Mouse (Mus musculus): ENCODE measurements around the gene Ralgapb. TPM values are rescaled to one million over a fixed set of nuclear protein-coding genes. Genes with fewer than 3 reads are reported as not detected.
A peak's percentile ranks its signal among the peaks of the same experiment; 100 is the strongest.

Gene Ralgapb
- polyA plus RNA-seq (2012; rRNA removed): 44.2 and 44.4 TPM in 2 replicates

DNA sequence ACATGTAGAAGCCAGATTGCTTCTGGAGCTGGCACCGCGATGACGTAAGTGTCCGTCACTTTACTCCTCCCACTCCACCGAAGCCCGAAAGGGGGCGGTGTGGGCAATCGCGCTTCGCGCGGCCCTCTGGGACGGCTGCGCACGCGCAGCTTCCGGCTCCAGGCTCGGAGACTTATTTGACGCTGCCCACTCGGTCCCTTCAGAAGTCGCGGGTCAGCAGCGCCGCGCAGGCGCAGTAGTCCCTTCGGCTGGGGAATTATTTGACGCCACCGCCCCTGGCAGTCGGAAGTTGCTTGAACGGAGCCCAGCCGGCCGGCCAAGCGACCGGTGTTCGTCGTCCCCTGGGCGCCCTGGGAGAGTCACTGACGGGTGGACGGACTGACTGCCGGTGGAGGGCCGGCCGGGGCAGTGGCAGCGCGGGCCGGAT lies at the start of gene Ralgapb:
Gene Ralgapb (plus strand): TSS at position 254 of the 427 bp plus-strand sequence.
- peak; percentile 96 to 100 for DNase-seq (ENCODE audit: extremely low spot score in 1 of 2, low spot score in 1 of 2)

DNA sequence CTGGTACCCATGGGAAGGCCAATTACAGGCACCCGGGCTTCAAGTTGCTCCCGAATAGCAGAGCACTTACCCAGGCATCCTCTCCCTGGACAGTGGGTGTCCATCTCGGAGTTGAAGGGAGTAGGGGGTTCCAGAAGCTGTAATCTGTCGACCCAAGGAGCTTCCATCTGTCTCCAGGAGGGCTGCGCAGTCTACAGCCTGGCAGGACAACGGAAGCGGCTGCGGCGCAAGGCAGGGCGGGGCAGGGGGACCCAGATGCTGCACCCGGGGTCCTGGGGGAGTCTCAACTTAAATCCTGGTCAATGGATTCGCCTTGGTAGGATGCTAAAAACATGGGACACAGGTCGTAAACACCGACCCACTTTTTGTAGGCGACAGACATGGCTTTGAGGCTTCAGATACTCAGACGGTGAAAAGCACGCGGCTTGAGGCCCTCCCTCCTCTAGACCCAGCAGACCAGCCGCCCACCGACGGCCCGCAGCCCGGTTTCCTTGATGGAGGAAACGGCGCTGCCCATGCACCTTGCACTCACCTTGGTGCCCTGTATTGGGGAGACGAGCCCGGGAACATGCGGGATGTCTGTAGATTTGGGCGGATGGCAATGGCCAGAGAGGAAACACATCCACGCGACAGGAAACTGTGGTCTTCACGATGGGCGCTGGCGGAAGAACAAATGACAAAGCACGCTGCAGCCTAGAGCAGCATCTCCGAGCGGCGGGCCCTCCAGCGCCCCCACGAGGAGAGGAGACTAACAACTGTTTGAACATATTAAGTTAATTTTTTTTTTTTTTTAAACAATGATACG lies 48.6 kb upstream of the Ralgapb start:
- DNase-seq (ENCODE audit: extremely low spot score in 1 of 2, low spot score in 1 of 2): peak; percentile 76 to 86

DNA sequence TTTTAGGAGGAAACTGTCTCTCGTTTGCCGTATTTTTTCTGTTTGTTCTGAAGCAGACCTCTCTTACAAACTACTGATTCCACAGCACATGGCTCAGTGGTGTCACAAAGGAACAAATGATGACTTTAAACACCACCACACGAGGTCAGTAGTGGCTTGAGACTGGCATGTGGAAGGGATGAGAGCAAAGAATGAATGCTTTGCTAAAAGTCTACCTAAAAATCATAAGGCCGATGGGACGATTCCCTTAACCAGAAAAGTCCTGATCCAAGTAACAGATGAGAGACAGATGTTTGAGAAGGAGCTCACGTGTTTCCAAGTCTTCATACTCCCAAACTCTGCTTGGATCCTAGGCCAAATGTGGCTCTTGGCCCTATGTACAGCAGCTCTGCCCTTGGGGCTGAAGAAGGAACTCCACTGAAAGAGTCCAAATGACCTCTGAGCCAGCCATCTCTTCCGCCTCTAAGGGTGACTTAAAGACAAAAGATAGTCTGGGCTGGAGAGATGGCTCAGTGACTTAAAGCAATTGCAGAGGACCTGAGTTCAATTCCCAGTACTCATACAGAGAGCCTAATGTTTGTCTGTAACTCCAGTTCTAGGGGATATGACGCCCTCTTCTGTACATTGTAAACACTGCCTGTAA lies 47.8 kb upstream of the Ralgapb start:
- peak in 1 of 2 experiments; percentile 35 for DNase-seq (ENCODE audit: extremely low spot score in 1 of 2, low spot score in 1 of 2)

DNA sequence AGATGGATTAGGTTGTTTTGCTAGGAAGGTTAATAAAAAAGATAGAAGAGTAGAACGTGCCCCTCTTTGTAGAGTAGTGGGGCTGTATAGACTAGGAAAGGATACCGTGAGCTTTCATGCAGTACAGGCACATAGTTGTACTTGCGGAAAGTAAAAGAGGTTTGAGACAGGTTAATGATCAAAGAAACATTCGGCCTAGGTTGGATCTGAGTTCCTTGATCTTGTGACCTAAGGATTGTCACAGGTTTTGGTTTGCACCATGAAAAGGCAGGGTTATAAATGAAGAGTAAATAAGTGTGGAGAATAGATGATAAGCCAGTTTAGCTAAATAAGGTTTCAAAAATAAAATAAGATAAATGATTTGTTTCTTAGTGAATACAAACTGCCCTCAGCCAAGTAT lies 45.5 kb upstream of the Ralgapb start:
- no peak for DNase-seq (ENCODE audit: extremely low spot score in 1 of 2, low spot score in 1 of 2)

DNA sequence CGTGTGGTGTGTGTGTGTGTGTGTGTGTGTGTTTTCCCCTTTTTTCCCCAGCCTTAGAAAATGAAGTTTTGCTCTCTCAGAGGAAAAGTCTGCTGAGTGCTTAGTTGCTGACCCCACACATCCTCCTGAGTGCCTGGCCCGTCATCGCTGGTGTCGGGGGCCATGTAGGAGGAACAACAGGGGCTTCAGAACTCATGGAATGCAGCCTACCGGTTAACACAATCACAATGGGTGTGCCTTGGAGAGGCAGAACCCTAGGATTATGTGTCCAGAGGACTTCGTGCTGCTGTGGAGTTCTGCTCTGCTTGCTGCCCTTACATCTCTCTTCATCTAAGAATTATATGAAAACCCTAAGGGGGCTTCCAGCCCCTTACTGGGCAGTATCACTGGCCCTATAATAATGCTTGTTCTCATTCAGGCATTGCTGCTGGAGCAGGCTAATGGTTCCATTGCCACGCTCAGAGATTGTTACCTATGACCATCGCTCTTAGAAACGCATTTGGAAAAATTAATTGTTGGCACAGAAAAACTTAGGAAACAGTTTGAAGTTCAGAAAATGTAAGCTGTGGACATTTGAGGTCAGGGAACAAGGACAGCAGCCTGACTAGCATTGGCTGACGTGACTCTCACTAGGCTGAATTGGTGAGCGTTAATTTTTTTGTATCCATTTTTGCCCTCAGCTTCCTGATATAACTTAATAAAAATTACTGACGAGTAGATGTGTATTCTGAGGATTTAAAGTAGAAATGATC lies 44.4 kb upstream of the Ralgapb start:
- no peak for DNase-seq (ENCODE audit: extremely low spot score in 1 of 2, low spot score in 1 of 2)

DNA sequence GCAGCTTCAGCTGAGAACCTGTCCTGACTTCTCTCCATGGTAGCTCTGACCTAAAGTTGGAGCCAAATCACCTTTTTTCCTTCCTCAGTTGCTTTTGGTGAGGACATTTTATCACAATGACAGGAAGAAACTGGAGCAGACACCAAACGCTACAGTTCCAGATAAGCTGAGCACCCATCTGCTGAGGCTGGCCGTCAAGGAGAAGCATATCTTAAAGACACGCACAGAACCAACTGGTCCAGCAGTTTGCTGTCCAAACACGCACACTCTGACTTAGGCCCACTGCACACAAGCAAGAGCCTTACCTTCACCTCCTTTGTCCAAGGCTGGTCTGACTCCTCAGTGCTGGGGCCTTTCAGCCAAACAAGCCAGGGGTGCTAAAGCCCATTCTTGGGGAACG lies 42.0 kb upstream of the Ralgapb start:
- DNase-seq (ENCODE audit: extremely low spot score in 1 of 2, low spot score in 1 of 2): no peak

DNA sequence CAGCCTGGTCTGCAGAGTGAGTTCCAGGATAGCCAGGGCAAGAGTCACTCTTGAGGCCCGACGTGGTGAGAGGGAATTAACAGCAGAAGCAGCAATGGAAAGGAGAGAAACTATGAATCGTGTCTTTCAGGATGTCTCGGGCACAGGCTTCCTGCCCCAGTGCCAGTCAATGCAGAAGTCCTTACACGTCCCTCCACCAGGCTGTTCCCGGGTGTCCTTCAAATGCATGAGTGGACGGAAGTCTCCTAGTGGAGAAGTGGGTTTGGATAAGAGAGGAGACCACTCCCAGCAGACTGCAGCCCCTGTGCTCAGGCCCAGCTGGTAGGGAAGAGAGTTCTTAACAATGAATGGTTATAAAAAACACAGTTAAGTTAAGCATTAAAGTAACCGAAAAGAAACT lies 41.3 kb upstream of the Ralgapb start:
- DNase-seq (ENCODE audit: extremely low spot score in 1 of 2, low spot score in 1 of 2): no peak

DNA sequence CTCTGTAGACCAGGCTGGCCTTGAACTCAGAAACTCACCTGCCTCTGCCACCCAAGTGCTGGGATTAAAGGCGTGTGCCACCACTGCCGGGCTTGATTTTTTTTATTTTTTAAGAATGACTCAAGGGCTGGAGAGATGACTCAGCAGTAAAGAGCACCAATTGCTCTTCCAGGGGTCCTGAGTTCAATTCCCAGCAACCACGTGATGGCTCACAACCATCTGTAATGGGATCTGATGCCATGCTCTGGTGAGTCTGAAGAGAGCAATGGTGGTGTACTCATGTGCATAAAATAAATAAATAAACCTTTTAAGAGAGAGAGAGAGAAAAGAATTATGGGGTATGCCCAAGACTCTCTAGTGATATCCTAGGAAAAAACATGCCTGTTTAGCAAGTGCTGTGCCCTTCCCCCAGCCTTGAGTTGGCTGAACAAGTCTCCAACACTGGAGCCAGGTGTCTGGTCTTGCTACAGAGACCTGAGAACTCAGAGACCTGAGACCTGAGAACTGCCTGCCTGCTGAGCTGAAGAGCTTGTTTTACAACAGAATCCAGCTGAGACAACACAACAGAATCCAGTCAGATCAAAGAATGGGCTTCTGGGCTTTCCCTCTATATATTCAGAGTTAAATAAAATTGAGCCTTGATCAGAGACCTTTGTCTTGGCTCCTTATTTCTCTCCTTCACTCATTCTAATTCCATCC lies 40.0 kb upstream of the Ralgapb start:
- DNase-seq (ENCODE audit: extremely low spot score in 1 of 2, low spot score in 1 of 2): no peak

DNA sequence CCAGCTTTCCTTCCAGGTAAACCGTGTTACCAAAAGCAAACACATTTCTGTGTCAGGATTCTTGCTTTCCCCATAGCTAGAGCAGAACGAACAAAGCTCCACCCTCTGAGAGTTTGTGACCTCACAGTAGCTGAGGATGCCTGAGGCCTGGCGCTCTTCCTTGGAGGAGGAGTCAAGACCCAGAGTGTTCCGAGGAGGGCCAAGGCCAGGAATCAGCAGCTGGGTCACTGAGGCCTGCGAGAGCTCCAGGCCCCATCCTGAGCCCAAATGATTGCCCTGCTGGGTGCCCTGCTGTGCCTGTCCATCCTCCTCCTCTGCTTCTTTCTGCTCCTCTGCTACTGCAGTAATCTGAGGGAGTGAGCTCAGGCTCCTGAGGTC lies 39.5 kb upstream of the Ralgapb start:
- DNase-seq (ENCODE audit: extremely low spot score in 1 of 2, low spot score in 1 of 2): no peak

DNA sequence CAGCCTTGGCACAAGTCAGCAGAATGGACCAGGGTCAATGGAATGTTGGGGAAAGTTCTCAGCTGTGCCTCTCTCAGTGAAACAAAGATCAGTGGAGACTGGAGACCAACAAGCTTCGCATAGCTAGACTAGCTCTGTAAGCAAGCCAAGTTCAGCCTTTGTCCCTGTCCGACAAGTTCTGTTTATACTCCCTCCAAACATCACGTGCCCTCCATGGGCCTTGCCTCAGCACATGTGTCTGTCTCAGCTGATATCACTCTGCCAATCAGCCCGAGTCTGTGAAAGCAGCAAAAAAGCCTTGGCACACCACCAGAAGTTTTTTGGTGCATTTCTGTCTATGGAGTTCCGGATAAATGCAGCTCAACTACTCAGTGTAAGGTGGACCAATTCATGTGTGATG lies 36.6 kb upstream of the Ralgapb start:
- DNase-seq (ENCODE audit: extremely low spot score in 1 of 2, low spot score in 1 of 2): no peak

DNA sequence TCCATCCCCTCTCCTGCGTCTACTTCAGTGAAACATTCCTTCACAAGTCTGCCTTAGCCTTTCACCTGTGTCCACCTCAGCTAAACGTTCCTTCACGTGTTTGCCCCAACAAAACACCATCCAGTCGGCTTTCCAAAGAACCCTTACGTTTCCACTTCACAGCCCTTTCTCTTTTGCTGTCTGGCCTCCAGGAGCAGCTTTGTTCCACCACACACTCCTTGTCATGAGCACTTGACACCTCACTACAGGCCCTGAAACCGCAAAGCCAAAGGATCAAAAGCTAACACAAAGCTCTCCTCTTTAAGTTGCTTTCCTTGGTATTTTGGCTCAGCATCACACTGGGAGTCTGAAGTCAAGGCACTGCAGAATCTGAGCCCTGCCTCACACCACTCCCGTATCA lies 36.1 kb upstream of the Ralgapb start:
- DNase-seq (ENCODE audit: extremely low spot score in 1 of 2, low spot score in 1 of 2): no peak

DNA sequence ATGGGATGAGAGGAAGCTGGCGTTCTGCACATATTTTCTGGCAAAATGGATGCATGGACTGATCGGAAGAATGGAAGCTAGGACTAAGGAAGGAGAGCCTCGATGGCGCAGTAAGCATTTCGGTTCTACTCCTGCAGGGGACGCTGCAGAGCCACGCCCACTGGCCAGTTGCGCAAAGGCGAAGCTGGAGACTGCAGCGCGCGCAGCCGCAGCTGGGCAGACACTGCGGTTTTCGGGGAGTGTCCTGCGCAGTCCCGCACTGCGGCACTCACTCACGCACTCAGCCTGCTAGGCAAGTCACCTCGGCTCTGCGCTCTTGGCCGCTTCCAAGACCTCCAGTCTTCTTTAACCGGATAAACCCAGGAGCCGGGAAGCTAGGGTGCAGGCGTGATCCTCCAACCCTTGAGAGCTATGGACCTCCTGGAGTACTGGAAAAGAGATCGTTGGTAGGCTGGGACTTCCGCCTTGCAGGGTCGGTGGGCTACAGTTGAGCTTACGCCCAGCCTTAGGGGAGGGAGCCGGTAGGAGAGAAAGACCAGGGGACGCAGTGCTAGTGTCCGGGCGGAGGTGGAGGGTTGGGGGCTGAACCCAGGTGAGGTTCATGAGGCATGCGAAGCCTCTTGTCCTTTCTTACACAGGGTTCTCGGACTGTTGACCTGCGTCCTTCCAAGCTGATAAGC lies 34.1 kb upstream of the Ralgapb start, which contains the start of gene Snhg11:
Gene Snhg11 (plus strand): TSS at position 196 of the 680 bp plus-strand sequence.
- peak; percentile 89 to 95 for DNase-seq (ENCODE audit: extremely low spot score in 1 of 2, low spot score in 1 of 2)

DNA sequence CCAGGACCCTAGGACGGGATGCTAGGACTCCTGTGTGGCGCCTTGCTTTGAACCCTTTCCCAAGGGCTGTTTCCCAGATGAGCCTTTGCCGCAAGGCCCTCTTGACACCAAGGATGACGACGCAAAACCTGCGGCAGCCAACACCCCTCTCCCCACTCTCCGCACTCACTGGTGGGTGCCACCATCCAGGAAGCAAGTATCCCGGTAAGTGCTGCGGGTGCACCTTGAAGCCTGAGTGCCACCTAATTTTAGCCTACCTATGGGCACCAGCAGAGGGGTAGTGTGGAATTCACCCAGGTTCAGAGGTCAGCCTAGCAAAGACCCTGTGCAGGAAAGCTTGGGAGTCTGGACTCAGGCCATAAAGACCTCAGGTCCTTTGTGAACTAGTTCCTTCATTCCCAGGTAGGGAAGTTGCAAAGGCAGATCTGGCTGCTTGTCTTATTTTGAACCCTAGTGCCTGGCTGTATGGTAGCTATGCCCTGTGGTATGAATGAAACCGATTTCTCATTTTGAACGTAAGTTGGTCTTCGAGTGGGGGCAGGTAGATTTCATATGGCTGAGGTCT lies 33.4 kb upstream of the Ralgapb start:
- peak in 1 of 2 experiments; percentile 36 for DNase-seq (ENCODE audit: extremely low spot score in 1 of 2, low spot score in 1 of 2)

DNA sequence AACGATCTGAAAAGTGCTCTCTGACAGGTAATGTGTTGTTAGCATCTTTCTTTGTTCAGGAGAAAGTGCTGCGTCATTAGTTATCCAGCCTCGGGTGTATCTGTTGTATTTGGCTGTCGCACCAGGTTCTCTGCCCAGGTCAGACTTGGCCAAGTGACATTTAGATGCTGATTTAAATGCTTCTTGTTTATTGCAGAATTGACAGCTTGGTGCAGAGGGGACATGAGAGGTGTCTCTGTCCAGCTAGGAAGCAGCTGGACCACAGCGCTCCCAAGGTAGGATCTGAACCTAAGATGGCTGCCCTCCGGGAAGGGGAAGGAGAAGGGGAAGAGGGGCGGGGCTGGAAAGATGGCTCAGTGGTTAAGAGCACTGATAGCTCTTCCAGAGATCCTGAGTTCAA lies 32.9 kb upstream of the Ralgapb start:
- peak in 1 of 2 experiments; percentile 68 for DNase-seq (ENCODE audit: extremely low spot score in 1 of 2, low spot score in 1 of 2)

DNA sequence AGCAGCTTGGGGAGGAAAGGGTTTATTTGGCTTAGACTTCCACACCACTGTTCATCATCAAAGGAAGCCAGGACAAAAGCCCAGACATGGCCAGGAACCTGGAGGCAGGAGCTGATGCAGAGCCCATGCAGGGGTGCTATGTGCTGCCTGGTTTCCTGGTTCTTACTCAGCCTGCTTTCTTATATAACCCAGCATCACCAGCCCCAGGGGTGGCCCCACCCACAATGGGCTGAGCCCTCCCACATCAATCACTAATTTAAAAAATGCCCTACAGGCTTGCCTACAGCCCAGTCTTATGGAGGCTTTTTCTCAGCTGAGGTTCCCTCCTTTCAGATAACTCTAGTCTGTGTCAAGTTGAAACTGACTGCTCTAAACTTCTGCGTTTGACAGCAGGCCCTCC lies 31.8 kb upstream of the Ralgapb start:
- peak in 1 of 2 experiments; percentile 75 for DNase-seq (ENCODE audit: extremely low spot score in 1 of 2, low spot score in 1 of 2)

DNA sequence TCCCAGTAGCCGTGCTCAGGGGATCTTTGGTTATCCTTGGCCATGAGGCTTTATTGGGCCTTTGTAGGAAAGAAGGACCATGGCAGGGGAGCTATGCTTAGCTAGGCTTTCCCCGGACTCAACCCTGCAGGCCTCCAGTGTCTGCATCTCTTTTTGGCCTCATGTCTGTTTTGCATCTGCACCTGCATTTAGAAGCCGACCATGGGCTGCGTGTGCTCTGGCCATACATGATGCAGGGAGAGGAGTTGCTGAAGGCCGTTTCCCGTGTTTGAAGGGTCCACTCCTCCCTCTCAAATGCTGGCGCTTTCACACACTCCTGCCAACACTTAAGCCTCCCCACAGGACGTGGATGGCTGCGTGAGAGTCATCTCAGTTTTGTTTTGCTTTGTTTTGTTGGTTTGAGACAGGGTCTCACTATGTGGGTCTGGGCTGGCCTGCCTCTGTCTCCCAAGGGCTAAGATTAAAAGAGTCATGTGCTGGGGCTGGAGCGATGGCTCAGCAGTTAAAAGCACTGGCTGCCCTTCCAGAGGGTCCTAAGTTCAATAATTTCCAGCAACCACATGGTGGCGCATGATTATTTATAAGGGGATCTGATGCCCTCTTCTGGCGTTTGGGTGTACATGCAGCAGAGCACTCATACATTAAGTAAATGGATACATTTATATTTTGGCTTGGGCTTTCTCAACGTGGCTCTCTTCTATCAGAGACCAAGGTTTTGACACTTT lies 30.1 kb upstream of the Ralgapb start:
- DNase-seq (ENCODE audit: extremely low spot score in 1 of 2, low spot score in 1 of 2): peak in 1 of 2 experiments; percentile 85

DNA sequence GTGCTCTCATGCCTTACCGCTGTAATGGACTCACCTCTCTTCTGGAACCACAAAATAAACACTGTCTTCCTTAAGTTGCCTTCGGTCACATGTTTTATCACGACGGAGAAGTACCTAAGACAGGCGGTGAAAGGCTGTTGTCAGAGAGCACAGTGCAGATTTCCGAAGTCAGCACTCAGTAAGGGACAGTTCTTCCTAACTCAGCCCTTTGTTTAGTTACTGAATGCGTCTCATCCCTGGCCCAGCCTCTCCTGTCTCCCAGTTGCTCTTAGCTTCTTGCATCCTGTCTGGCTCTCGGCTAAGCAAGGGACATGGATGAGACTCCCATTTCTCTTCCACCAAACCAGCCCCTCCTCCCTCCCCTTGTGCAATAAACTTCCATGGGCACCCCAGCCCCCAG lies 23.6 kb upstream of the Ralgapb start:
- no peak for DNase-seq (ENCODE audit: extremely low spot score in 1 of 2, low spot score in 1 of 2)

DNA sequence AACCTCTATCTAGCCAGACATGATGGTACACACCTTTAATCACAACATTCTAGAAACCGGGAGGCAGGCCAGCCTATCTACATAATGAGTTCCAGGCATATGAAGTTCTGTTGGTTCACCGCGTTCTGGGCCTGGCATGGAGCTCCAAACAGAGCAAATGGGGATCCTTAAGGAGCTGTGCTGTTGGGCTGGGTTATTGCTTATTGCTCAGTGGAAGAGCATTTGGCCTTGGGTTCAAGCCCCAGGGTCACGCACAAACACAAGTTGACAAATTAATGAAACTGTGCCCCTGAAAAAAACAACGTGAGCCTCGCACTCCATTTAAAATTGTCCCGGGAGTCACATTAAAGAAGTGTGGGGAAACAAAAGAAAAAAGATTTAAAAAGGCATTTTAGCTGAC lies 20.2 kb upstream of the Ralgapb start:
- no peak for DNase-seq (ENCODE audit: extremely low spot score in 1 of 2, low spot score in 1 of 2)

DNA sequence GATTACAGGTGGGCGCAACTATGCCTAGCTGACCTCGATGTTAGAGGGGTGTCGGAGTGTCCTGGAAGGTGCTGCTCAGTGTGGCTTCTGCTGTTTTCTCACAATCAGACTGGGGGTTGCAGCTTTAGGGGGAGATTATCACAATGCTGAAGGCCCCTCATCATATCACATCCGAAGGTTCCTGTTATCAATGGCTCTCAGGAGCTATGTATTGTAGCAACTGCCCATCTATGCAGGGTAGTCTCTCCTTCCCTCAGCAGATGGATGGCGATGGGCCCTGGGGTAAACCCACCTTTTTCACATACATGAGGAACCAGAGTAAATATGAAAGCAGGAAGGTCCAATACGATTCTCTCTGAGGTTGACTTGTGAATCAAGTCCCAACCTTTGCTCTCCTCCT lies 13.3 kb upstream of the Ralgapb start:
- DNase-seq (ENCODE audit: extremely low spot score in 1 of 2, low spot score in 1 of 2): no peak
